In genomic region chrX:160166246-160166985, GRCm38 (mm10) we compare ENCODE assay signal across 13 mouse cellular contexts. TPM values are rescaled to one million over a fixed set of nuclear protein-coding genes. Genes with fewer than 3 reads are reported as not detected.
DNase-seq lines count a peak whose midpoint lies in the region; ATAC-seq and TF ChIP-seq lines count a peak whose summit lies in the region.
"Had no signal": no experiment of that assay in that cellular context is flagged by ENCODE, and none has a peak within 500 bp of the region (broad histone marks: within the 10 kb centered on the region; RNA-seq: fewer than 3 reads in every experiment).

No protein-coding gene starts in this region.

- H3K4me1 ChIP-seq in forebrain, embryonic 10.5 days = peaks cover 24% of the 10 kb centered on the region
- no peaks in the 10 kb centered on the region for H3K4me1 ChIP-seq in forebrain, embryonic 15.5 days
- peaks cover 6% of the 10 kb centered on the region for H3K4me1 ChIP-seq in hindbrain, embryonic 10.5 days (replicated peaks)
- H3K4me1 ChIP-seq in midbrain, embryonic 12.5 days = 0 out of 2 replicates have a peak, but pooled peaks cover 2% of the 10 kb centered on the region
- H3K4me1 ChIP-seq in intestine, postnatal 0 days (replicated peaks; ENCODE audit: control insufficient read depth, insufficient read depth, low read length) = no peaks in the 10 kb centered on the region
- H3K4me1 ChIP-seq: lung, embryonic 15.5 days had no signal

- ATAC-seq in forebrain, embryonic 15.5 days (replicated peaks) = no peak
- ATAC-seq in midbrain, embryonic 12.5 days (ENCODE audit: low FRiP score, low read depth) = peak; percentile 88
- ATAC-seq in intestine, postnatal 0 days = no peak
- ATAC-seq: inflammation-experienced regulatory T-cells, adult 6 months had no signal

- peak overlapping the region; percentile 48; the same call in 1 of the 2 replicates for H3K27ac ChIP-seq in forebrain, embryonic 10.5 days
- no peak overlapping the region for H3K27ac ChIP-seq in forebrain, embryonic 15.5 days (replicated peaks)
- no peak overlapping the region for H3K27ac ChIP-seq in hindbrain, embryonic 10.5 days
- peak overlapping the region; percentile 73 for H3K27ac ChIP-seq in midbrain, embryonic 12.5 days (replicated peaks)
- H3K27ac ChIP-seq in intestine, postnatal 0 days (ENCODE audit: low read depth, low read length) = no peak overlapping the region
- H3K27ac ChIP-seq: lung, embryonic 15.5 days had no signal

- WGBS in forebrain, embryonic 10.5 days = 21% methylated on average over 6 of the region's 6 CpGs
- 33% methylated on average over 6 of the region's 6 CpGs for WGBS in forebrain, embryonic 15.5 days
- 29% methylated on average over 6 of the region's 6 CpGs for WGBS in hindbrain, embryonic 10.5 days
- 30% methylated on average over 6 of the region's 6 CpGs for WGBS in midbrain, embryonic 12.5 days
- WGBS in intestine, postnatal 0 days = 48% methylated on average over 6 of the region's 6 CpGs

- H3K9me3 ChIP-seq in forebrain, embryonic 10.5 days = no peaks in the 10 kb centered on the region
- no peaks in the 10 kb centered on the region for H3K9me3 ChIP-seq in forebrain, embryonic 15.5 days
- H3K9me3 ChIP-seq in hindbrain, embryonic 10.5 days = no peaks in the 10 kb centered on the region
- H3K9me3 ChIP-seq in midbrain, embryonic 12.5 days = no peaks in the 10 kb centered on the region
- no peaks in the 10 kb centered on the region for H3K9me3 ChIP-seq in intestine, postnatal 0 days (ENCODE audit: control insufficient read depth)
- H3K9me3 ChIP-seq: lung, embryonic 15.5 days had no signal

- peak; percentile 23 for DNase-seq in forebrain, embryonic 10.5 days (ENCODE audit: extremely low spot score, low spot score)
- DNase-seq in hindbrain, embryonic 10.5 days (ENCODE audit: low spot score) = peak; percentile 2
- DNase-seq in retina, postnatal 1 day = peak; percentile 10
- DNase-seq in lung, postnatal 14 days = no peak
- DNase-seq in heart, postnatal 25 days (ENCODE audit: low spot score) = no peak
- DNase-seq: cerebellum, adult 9-11 months; right cerebral cortex, adult 18-20 months had no signal

- peaks cover 60% of the 10 kb centered on the region for H3K27me3 ChIP-seq in forebrain, embryonic 10.5 days (ENCODE audit: poor library complexity, severe bottlenecking)
- no peaks in the 10 kb centered on the region for H3K27me3 ChIP-seq in forebrain, embryonic 15.5 days
- peaks cover 6% of the 10 kb centered on the region; the same call in 1 of the 2 replicates for H3K27me3 ChIP-seq in hindbrain, embryonic 10.5 days (ENCODE audit: insufficient read depth, poor library complexity, severe bottlenecking)
- H3K27me3 ChIP-seq in midbrain, embryonic 12.5 days = no peaks in the 10 kb centered on the region
- no peaks in the 10 kb centered on the region for H3K27me3 ChIP-seq in intestine, postnatal 0 days (replicated peaks; ENCODE audit: control insufficient read depth, insufficient read depth, low read length)
- H3K27me3 ChIP-seq: CH12.LX; lung, embryonic 15.5 days had no signal

- no peak for TF ChIP-seq CTCF in intestine, postnatal 0 days (IDR thresholded peaks at IDR 0.05; ENCODE audit: low read depth)

- H3K4me2 ChIP-seq in forebrain, embryonic 15.5 days (replicated peaks) = no peak overlapping the region
- no peak overlapping the region for H3K4me2 ChIP-seq in midbrain, embryonic 12.5 days (replicated peaks)
- H3K4me2 ChIP-seq in intestine, postnatal 0 days (replicated peaks; ENCODE audit: low read depth) = no peak overlapping the region
- H3K4me2 ChIP-seq: lung, embryonic 15.5 days had no signal

- H3K9ac ChIP-seq in forebrain, embryonic 15.5 days (replicated peaks) = no peak overlapping the region
- no peak overlapping the region for H3K9ac ChIP-seq in midbrain, embryonic 12.5 days (replicated peaks)
- H3K9ac ChIP-seq in intestine, postnatal 0 days (ENCODE audit: low read depth, low read length) = no peak overlapping the region
- H3K9ac ChIP-seq: lung, embryonic 15.5 days had no signal

- H3K36me3 ChIP-seq in forebrain, embryonic 10.5 days (replicated peaks) = no peaks in the 10 kb centered on the region
- no peaks in the 10 kb centered on the region for H3K36me3 ChIP-seq in forebrain, embryonic 15.5 days
- H3K36me3 ChIP-seq in hindbrain, embryonic 10.5 days = no peaks in the 10 kb centered on the region
- H3K36me3 ChIP-seq in midbrain, embryonic 12.5 days = no peaks in the 10 kb centered on the region
- H3K36me3 ChIP-seq in intestine, postnatal 0 days (ENCODE audit: control insufficient read depth, insufficient read depth) = no peaks in the 10 kb centered on the region
- H3K36me3 ChIP-seq: lung, embryonic 15.5 days had no signal

- intact Hi-C loops in heart, postnatal 25 days (cut with DNase I) = no loop called here

- no peak overlapping the region for H3K4me3 ChIP-seq in forebrain, embryonic 10.5 days
- no peak overlapping the region for H3K4me3 ChIP-seq in forebrain, embryonic 15.5 days
- H3K4me3 ChIP-seq in hindbrain, embryonic 10.5 days = no peak overlapping the region
- no peak overlapping the region for H3K4me3 ChIP-seq in midbrain, embryonic 12.5 days
- H3K4me3 ChIP-seq in intestine, postnatal 0 days (ENCODE audit: low read depth, low read length) = no peak overlapping the region
- H3K4me3 ChIP-seq: lung, embryonic 15.5 days had no signal

RNA-seq across cellular contexts. Expression of gene Pdha1, which starts 28.2 kb away (rescaled TPM):
- polyA plus RNA-seq in forebrain, embryonic 10.5 days (2016; fragmentation: Nextera tagmentation; extraction: Ambion mirVana) = 119 TPM in 2 replicates
- 103 and 107 TPM in 2 replicates for polyA plus RNA-seq in forebrain, embryonic 15.5 days (2015; fragmentation: Nextera tagmentation; extraction: Ambion mirVana)
- polyA plus RNA-seq in hindbrain, embryonic 10.5 days (2016; fragmentation: Nextera tagmentation; extraction: Ambion mirVana) = 86.0 and 97.5 TPM in 2 replicates
- 105 and 120 TPM in 2 replicates for polyA plus RNA-seq in midbrain, embryonic 12.5 days (2016; fragmentation: Nextera tagmentation; extraction: Ambion mirVana)
- 104 and 107 TPM in 2 replicates for polyA plus RNA-seq in intestine, postnatal 0 days (2015; fragmentation: Nextera tagmentation; extraction: Ambion mirVana)
- total RNA-seq in heart, postnatal 25 days (2021) = 1,000 to 10,000 TPM; 1,149 to 1,208 TPM

Comparison
In these comparisons a context has a peak if more than half of its experiments do, and no peak if none do; other contexts are left out.
1. H3K27ac ChIP-seq: peak in forebrain, embryonic 10.5 days (single experiment) and midbrain, embryonic 12.5 days (single experiment); none in forebrain, embryonic 15.5 days (single experiment), hindbrain, embryonic 10.5 days (single experiment) and intestine, postnatal 0 days (single experiment).
2. DNase-seq: peak in forebrain, embryonic 10.5 days (single experiment), hindbrain, embryonic 10.5 days (single experiment) and retina, postnatal 1 day (single experiment); none in lung, postnatal 14 days (single experiment) and heart, postnatal 25 days (single experiment).